Mouse (Mus musculus) neural tube, embryonic 11.5 days (tissue): ENCODE measurements around the gene Gpr35. TPM values are rescaled to one million over a fixed set of nuclear protein-coding genes. Genes with fewer than 3 reads are reported as not detected.

Experiments
- ATAC-seq: fragments of 200-750 bp; cut with Nextera tagmentation; 2 replicates; pipeline ENCODE4 v1.8.0; 2017; ENCODE audit warnings: moderate number of reproducible peaks, mild to moderate bottlenecking, moderate TSS enrichment, moderate library complexity; ENCODE audit not compliant: insufficient read depth, low FRiP score, low TSS enrichment
- DNase-seq: peaks from one replicate; pipeline ENCODE4 v3.0.0-alpha.2; 2015; ENCODE audit warnings: low spot score
- H3K27ac ChIP-seq: fragments of 300-500 bp; sonication (generic); 2 replicates; pipeline ENCODE4 v1.5.1; 2014; ENCODE audit warnings: low read depth, mild to moderate bottlenecking, low read length
- H3K27me3 ChIP-seq: fragments of 300-500 bp; sonication (generic); 2 replicates; pipeline ENCODE4 v1.6.1; 2014; ENCODE audit warnings: mild to moderate bottlenecking, low read length, mixed read lengths; ENCODE audit not compliant: control insufficient read depth, insufficient read depth
- H3K36me3 ChIP-seq: fragments of 300-500 bp; sonication (generic); 2 replicates; pipeline ENCODE4 v1.6.1; 2014; ENCODE audit warnings: mild to moderate bottlenecking, low read length, moderate library complexity, mixed read lengths; ENCODE audit not compliant: control insufficient read depth, insufficient read depth
- H3K4me1 ChIP-seq: fragments of 300-500 bp; sonication (generic); 2 replicates; pipeline ENCODE4 v1.6.1; 2014; ENCODE audit warnings: low read length, mixed read lengths; ENCODE audit not compliant: control insufficient read depth, insufficient read depth
- H3K4me2 ChIP-seq: fragments of 300-500 bp; sonication (generic); 2 replicates; pipeline ENCODE4 v1.6.1; 2014; ENCODE audit warnings: low read depth, mild to moderate bottlenecking, moderate library complexity
- H3K4me3 ChIP-seq: fragments of 300-500 bp; sonication (generic); 2 replicates; pipeline ENCODE4 v1.5.1; 2014; ENCODE audit warnings: low read depth, low read length
- H3K9ac ChIP-seq: fragments of 300-500 bp; sonication (generic); 2 replicates; pipeline ENCODE4 v1.6.1; 2014; ENCODE audit warnings: mild to moderate bottlenecking, low read length
- H3K9me3 ChIP-seq: fragments of 300-500 bp; sonication (generic); 2 replicates; pipeline ENCODE4 v1.6.1; 2016; ENCODE audit warnings: low read length; ENCODE audit not compliant: control insufficient read depth
- WGBS: fragments of 180-500 bp; shearing (Covaris S2); extraction: QIAGEN DNeasy Blood & Tissue Kit; methylation state at CpG from one replicate; pipeline ENCODE4 v1.1.7; 2014; 5-methylcytosine and 5-hydroxymethylcytosine counted together
- polyA plus RNA-seq: library from polyadenylated mRNA; unstranded; fragments of >200 nt; fragmentation: Nextera tagmentation; extraction: Ambion mirVana; gene quantifications from 2 replicates; pipeline ENCODE4 v1.2.1, GENCODE M21; 2014

Gpr35 gene
- polyA plus RNA-seq, 1 experiment from 2014 or later = 0.13 TPM

DNA sequence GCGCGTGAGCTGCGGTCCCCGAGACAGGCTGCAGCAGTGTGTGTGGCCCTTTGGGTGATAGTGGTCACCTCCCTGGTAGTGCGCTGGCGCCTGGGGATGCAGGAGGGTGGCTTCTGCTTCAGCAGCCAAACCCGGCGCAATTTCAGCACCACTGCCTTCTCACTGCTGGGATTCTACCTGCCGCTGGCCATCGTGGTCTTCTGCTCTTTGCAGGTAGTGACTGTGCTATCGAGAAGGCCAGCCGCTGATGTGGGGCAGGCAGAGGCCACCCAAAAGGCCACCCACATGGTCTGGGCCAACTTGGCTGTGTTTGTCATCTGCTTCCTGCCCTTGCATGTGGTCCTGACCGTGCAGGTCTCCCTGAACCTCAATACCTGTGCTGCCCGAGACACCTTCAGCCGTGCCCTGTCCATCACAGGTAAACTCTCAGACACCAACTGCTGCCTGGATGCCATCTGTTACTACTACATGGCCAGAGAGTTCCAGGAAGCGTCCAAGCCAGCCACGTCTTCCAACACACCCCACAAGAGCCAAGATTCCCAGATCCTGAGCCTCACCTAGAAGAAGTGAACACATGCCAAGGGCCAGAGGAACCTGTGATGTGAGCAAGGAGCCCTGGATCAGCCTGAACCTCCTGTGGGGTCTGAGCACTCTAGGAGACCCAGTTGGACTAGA lies 32.4 kb downstream of the Gpr35 start:
- Histone ChIP-seq H3K4me3 (no peak overlapping the region), H3K27ac (no peak overlapping the region), H3K9me3 (no peaks in the 10 kb centered on the region), H3K4me1 (no peaks in the 10 kb centered on the region), H3K27me3 (no peaks in the 10 kb centered on the region), H3K36me3 (no peaks in the 10 kb centered on the region), H3K4me2 (no peak overlapping the region), H3K9ac (no peak overlapping the region)
- WGBS = 93% methylated on average over 17 of the region's 17 CpGs
- ATAC-seq (no peak), DNase-seq (no peak)

DNA sequence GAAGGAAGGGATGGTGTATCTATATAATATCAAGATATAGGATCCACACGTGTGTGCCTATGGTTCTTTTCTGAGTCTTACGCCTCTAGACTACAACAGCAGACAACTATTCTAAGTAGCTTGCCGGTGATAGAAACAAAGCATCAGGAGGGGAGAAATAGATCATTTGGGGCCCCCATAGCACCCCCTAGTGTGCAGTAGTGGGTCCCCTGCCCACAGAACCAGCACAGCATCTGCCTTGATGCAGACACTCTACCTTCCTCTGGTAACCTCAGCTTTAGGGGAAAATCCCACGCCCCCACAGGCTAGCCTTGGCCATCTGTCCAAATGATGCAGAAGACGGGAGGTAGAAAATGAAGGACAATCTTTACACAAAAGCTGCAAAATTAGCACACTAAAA lies 34.3 kb downstream of the Gpr35 start:
- Histone ChIP-seq H3K36me3 (no peaks in the 10 kb centered on the region), H3K27ac (no peak overlapping the region), H3K4me3 (no peak overlapping the region), H3K9me3 (no peaks in the 10 kb centered on the region), H3K4me2 (no peak overlapping the region), H3K4me1 (no peaks in the 10 kb centered on the region), H3K9ac (no peak overlapping the region), H3K27me3 (no peaks in the 10 kb centered on the region)
- WGBS = 90% methylated on average over 5 of the region's 5 CpGs
- ATAC-seq (no peak), DNase-seq (no peak)

DNA sequence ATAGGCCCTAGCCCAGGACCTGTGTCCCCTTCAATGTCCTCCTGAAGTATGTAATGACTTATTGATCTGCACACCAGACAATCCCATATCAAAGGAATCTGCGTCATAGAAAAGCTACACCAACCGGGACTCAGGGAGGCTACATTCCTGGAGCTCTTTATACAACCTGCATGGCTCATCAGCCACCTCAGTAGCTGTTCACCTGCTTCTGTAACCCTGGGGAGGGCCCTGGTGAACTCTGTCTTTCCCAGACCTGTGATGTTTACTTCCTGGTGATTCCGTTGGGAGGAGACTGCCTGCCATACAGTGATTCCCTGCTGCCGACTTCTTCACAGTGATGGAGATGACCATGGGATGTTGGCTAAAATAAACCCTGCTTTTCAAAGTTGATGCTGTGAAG lies 38.2 kb downstream of the Gpr35 start:
- no peak for ATAC-seq

DNA sequence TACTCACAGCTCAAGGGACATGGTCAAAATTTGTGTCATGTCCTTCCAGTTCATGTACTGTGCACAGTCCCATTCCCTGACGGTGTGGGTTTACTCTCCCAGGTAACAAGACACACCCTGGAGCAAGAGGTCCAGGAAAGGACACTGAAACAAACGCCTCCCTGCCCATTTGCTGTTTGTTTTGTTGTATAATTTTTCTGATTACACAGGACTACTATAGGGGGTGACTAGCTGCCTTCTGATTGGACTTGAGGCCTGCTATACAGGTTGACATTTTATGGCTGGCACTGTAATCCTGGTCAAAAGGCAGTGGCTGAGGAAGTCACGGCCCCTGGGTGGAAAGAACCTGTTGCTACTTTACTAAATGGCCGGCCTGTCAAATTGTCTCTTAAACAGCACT lies 39.2 kb downstream of the Gpr35 start:
- Histone ChIP-seq H3K27me3 (no peaks in the 10 kb centered on the region), H3K4me3 (no peak overlapping the region), H3K36me3 (no peaks in the 10 kb centered on the region), H3K9me3 (no peaks in the 10 kb centered on the region), H3K4me1 (no peaks in the 10 kb centered on the region), H3K9ac (no peak overlapping the region), H3K4me2 (no peak overlapping the region), H3K27ac (no peak overlapping the region)
- ATAC-seq = no peak
- 59% methylated on average over 4 of the region's 4 CpGs for WGBS
- no peak for DNase-seq

More for the DNA sequence above, 38.2 kb downstream of the Gpr35 start:
- 74% methylated on average over 4 of the region's 4 CpGs for WGBS
- Histone ChIP-seq H3K4me3 (no peak overlapping the region), H3K27me3 (no peaks in the 10 kb centered on the region), H3K4me2 (no peak overlapping the region), H3K9ac (no peak overlapping the region), H3K4me1 (no peaks in the 10 kb centered on the region), H3K27ac (no peak overlapping the region), H3K9me3 (no peaks in the 10 kb centered on the region), H3K36me3 (no peaks in the 10 kb centered on the region)
- no peak for DNase-seq

DNA sequence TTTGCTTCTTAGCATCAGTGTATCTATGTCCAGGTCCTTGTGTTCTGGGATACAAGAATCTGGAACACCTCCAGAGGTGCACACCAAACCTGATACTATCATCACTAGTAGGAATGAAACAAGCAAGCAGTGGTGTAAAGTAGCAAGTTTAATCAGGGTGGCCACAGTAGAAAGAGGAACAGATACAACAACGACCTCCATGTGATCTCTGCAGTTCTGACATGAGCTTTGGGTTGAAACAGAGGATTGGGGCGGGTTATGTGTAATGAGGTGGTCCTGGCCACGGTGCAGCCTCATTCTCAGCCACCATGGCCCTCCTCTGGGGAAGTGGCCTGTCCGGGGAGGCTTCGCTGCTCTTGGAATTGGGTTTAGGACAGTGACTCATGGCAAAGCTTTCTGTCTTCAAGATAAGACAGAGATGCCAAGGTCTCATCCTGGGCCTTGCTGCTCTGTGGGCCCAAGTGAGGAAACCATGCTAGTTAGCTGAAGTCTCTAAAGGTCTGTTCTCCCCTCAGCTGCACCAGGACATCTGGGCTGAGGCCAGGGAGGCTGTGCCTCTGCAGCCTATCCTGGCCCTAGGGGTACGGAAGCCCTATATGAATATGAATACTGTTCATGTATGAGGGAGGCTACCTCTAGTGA lies 41.7 kb downstream of the Gpr35 start:
- Histone ChIP-seq H3K9ac (no peak overlapping the region), H3K9me3 (no peaks in the 10 kb centered on the region), H3K27ac (no peak overlapping the region), H3K4me3 (no peak overlapping the region), H3K4me2 (no peak overlapping the region), H3K4me1 (no peaks in the 10 kb centered on the region), H3K36me3 (no peaks in the 10 kb centered on the region), H3K27me3 (no peaks in the 10 kb centered on the region)
- DNase-seq (no peak), ATAC-seq (no peak)
- 81% methylated on average over 6 of the region's 6 CpGs for WGBS

DNA sequence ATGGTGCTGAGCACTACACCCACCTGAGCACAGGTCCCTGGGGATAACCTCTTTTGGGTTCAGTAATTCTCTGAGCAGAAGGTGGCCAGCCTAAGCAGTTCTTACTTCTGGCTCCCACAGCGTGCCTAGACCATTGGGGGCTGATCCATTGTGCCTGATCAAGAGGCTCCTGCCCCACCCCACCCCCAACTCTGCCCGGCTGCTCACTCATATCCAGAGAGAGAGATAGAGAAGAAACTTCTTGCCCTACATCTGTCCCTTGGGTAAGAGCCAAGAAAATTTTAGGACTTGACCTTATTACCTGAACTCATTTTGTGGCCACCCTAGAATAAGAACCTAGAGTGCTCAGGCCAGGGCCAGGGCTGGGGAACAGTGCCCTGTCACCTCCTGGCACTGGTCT lies 42.2 kb downstream of the Gpr35 start:
- no peak overlapping the region for H3K27ac ChIP-seq
- H3K27me3 ChIP-seq = no peaks in the 10 kb centered on the region
- no peaks in the 10 kb centered on the region for H3K36me3 ChIP-seq
- H3K9me3 ChIP-seq = no peaks in the 10 kb centered on the region
- no peak overlapping the region for H3K4me2 ChIP-seq
- WGBS = 73% methylated on average over 2 of the region's 2 CpGs
- no peak for ATAC-seq
- H3K4me3 ChIP-seq = no peak overlapping the region
- H3K4me1 ChIP-seq = no peaks in the 10 kb centered on the region
- H3K9ac ChIP-seq = no peak overlapping the region
- no peak for DNase-seq

DNA sequence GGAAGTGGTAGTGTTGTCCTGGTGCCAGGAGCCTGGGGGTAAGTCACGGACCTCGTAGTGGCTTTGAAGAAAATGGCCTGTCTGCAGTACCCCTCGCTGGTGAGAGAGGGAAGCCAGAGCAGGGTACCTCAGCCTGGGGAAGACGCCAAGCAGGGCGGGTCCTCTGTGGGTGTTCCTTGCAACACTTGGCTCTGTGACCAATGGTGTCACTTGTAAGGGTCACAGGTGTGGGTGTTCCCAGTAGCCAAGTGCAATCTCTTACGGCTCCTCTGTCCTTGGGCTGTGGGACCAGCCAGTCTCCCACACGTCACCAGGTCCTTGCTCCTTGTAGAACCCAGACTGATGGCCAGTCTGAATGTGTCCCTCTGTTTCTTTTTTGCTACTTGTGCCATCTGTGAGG lies 55.4 kb downstream of the Gpr35 start, which contains the start of gene Aqp12:
TSS of gene Aqp12 (plus strand) at position 274 of the 400 bp plus-strand sequence.
- Histone ChIP-seq H3K4me3 (no peak within 1 kb of the TSS), H3K27ac (no peak within 1 kb of the TSS), H3K4me1 (no peaks in the 10 kb centered on the region), H3K27me3 (no peaks in the 10 kb centered on the region), H3K4me2 (no peak within 1 kb of the TSS), H3K36me3 (no peaks in the 10 kb centered on the region), H3K9ac (no peak within 1 kb of the TSS), H3K9me3 (no peaks in the 10 kb centered on the region)
- 84% methylated on average over 7 of the region's 7 CpGs for WGBS
- ATAC-seq (no peak), DNase-seq (no peak)

DNA sequence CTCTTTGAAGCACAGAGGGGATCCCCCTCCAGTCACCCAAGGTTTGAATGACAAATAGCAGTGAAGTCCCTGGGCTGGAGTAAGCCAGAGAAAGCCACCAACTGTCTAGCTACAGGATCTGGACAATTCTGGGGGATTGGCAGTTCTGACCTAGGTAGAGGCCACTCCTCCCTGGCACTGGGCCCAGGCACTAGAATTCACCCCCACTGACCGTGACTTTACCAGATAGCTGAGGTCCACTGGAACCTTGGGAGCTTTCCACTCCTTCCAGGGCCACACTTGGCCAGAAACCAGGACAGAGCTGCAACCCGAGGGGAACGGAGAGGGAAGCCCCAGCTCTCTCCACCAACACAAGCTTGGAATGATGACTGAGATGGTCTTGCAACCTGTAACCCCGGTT lies 58.5 kb downstream of the Gpr35 start:
- H3K36me3 ChIP-seq = no peaks in the 10 kb centered on the region
- no peak overlapping the region for H3K4me2 ChIP-seq
- DNase-seq = no peak
- no peak overlapping the region for H3K9ac ChIP-seq
- H3K9me3 ChIP-seq = no peaks in the 10 kb centered on the region
- H3K4me1 ChIP-seq = no peaks in the 10 kb centered on the region
- H3K27ac ChIP-seq = no peak overlapping the region
- H3K4me3 ChIP-seq = no peak overlapping the region
- WGBS = 87% methylated on average over 4 of the region's 4 CpGs
- H3K27me3 ChIP-seq = no peaks in the 10 kb centered on the region
- no peak for ATAC-seq

DNA sequence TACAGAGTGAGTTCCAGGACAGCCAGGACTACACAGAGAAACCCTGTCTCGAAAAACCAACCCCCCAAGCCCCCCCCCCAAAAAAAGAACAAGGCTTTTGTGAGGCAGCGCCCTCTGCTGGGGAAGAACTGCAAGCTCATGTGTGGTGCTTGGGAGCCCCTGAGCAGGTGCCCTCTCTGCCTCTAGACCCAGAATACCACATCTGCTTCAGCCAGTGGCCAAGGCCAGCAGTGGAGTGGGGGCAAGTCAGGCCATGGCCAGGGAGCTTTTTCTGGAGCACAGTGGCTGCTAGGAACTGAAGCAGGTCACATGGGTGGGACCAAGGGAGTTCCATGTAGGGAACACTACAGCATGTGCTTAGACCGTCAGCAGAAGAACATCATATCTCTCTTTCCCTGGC lies 60.1 kb downstream of the Gpr35 start:
- H3K27me3 ChIP-seq = no peaks in the 10 kb centered on the region
- H3K36me3 ChIP-seq = no peaks in the 10 kb centered on the region
- H3K9ac ChIP-seq = no peak overlapping the region
- WGBS = 36% methylated on average over 3 of the region's 3 CpGs
- DNase-seq (peak; percentile 36), ATAC-seq (no peak)
- no peak overlapping the region for H3K27ac ChIP-seq
- no peaks in the 10 kb centered on the region for H3K4me1 ChIP-seq
- no peaks in the 10 kb centered on the region for H3K9me3 ChIP-seq
- H3K4me2 ChIP-seq = no peak overlapping the region
- H3K4me3 ChIP-seq = no peak overlapping the region
